Mouse (Mus musculus) gastrocnemius, adult 8-10 months (tissue): ENCODE measurements around the gene Gm3676. TPM values are rescaled to one million over a fixed set of nuclear protein-coding genes. Genes with fewer than 3 reads are reported as not detected.
"Not testable (repeated sequence)": the region's sequence is repeated elsewhere in the genome, so short reads cannot be mapped to it uniquely, and the experiment has no call there.

ENCODE experiments used
- DNase-seq, 2 experiments: peaks; one replicate each; pipeline ENCODE4 v3.0.0; 2022; ENCODE audit warnings: low spot score in 2 of 2
- total RNA-seq, 4 experiments: library from RNA; stranded (reverse); gene quantifications; 2 replicates each; pipeline ENCODE4 v1.2.4; 2022

Gene Gm3676
- total RNA-seq, result not detected

GRCm38 (mm10) chr14:41646387-41646786 is at the start of gene Gm3676:
Gene Gm3676 (minus strand): TSS chr14:41646487.
- DNase-seq, result not testable (repeated sequence)

DNA sequence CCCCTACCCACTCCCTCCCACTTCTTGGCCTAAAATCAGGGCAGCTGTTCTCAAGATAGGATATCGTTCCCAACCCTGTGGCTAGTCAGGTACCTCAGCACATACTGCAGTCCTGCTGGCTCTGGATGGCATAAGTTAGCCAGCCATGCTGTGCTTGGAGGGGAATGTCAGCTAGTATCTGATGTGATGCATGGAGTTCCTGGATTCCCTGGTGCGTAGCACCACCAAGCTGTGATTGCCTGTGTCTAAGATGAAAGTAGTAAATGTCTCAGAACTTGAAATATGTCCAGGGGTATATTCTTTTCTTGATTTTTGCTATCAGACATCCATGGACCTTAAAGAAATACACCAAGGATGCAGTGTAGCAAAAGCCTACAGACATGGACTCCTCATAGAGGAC is 1.9 kb upstream of the Gm3676 start:
- DNase-seq, result not testable (repeated sequence)

GRCm38 (mm10) chr14:41630144-41630543 is 16.1 kb downstream of the Gm3676 start:
- not testable (repeated sequence) for DNase-seq

DNA sequence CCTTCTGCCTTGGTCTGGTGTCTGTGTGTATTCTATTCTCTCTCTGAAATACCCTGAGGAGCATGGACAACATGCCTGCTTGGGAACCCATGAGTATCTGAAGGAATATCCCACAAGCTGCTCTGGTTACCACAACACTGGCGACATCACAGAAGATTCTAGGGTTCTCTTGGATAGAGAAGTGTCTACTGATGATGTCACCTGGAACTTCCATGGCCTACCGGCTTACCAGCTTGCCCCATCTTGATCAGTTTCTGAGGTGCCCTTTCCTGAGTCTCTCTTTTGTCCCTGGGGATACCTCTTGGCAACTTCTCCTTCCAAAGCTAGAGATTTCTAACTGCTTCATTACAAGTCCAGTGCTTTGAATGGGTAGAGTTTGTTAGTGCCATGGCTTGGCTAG is 21.8 kb downstream of the Gm3676 start, which contains the start of gene Gm3072:
TSS of gene Gm3072 (minus strand) at position 101 of the 400 bp plus-strand sequence.
- DNase-seq, result not testable (repeated sequence)

- not testable (repeated sequence) for DNase-seq
Observed at GRCm38 (mm10) chr14:41622535-41622934, 23.8 kb downstream of the Gm3676 start.

DNA sequence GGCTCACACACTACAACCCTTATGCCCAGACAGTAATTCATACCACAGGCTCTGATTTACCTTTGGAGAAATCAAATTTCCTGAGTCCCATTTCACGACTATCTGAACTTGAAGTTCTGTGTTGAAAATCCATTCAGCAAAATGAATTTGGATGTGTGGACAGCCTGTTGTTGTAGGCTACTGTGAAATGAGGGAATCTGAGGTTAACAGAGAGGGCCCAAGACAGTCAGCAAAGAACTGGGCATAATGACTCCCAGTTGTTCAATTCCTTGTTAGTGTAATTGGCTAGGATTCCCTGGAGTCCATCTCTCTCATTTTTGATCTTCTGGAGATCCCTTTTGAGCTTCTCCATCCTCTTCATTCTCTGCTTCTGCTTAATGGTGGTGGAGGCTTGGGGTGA is 35.6 kb downstream of the Gm3676 start:
- not testable (repeated sequence) for DNase-seq

DNA sequence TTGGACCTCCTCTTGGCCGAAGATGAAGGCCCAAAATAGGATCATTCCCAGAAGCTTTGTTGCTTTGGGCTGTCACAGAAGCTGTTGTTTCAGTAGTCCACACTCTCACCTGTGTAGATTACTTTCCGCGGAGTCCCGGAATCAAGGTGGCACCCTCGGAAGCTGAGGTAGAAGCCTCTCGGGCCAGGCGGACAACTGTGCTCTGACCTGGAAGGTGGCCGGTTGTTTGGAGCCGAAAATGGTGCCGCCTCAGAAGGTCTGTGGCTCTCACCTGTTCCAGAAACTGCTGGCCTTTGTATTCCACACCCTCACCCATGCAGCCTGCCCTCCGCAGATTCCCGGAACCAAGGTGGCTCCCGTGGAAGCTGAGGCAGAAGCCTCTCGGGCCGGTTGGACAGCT is 45.4 kb downstream of the Gm3676 start:
- DNase-seq, result not testable (repeated sequence)

Other genes starting within 250 kb of the Gm3676 start
- gene Gm6482, start 238.2 kb downstream of the Gm3676 start, total RNA-seq, result not detected
- gene Gm7954, start 193.0 kb downstream of the Gm3676 start, total RNA-seq, result not detected
- not detected for gene Gm3486, start 157.0 kb downstream of the Gm3676 start, total RNA-seq
- not detected for gene Gm7970, start 90.9 kb downstream of the Gm3676 start, total RNA-seq
- gene 1700049E17Rik2, start 73.3 kb downstream of the Gm3676 start, total RNA-seq, result not detected
- gene Gm3072, start 21.9 kb downstream of the Gm3676 start, total RNA-seq, result not detected
- not detected for gene Gm8068, start 55.4 kb upstream of the Gm3676 start, total RNA-seq
- gene Gm7929, start 104.1 kb upstream of the Gm3676 start, total RNA-seq, result not detected
- not detected for gene Gm47189, start 126.0 kb upstream of the Gm3676 start, total RNA-seq